Mouse (Mus musculus): ENCODE measurements around the gene Me1. TPM values are rescaled to one million over a fixed set of nuclear protein-coding genes. Genes with fewer than 3 reads are reported as not detected.

Gene Me1
- polyA plus RNA-seq, 1 experiment, result 51.2 TPM

DNA sequence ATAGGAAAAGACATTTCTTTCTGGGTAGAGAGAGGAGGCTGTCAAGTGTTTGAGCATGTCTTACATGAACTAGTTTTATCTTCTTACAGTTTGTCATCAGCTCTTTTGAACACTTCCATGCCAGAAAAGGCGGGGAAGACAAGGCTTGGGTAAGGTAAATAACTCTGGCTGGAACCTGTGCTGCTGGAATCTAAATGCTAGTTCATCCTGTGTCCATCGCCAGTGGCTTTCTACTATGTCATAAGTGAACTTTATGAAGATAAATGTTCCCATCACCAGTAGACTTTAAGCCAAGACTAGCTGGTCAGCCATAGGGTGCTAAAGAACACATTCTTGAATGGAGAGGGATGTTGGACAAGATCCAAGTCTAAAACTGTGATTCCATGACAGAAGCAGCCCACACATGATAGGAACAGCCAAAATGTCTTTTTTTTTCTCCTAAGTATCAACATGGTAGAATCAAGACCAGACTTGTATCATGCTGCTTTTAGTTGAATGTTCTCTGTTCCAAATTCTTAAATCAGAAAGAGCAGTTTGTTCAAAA lies 14.4 kb upstream of the Me1 start:
- DNase-seq (ENCODE audit: extremely low spot score in 1 of 2, low spot score in 1 of 2), result peak in 1 of 2 experiments; percentile 38

- DNase-seq (ENCODE audit: extremely low spot score in 1 of 2, low spot score in 1 of 2), result no peak
Observed at GRCm38 (mm10) chr9:86708921-86709320, 13.2 kb upstream of the Me1 start.

DNA sequence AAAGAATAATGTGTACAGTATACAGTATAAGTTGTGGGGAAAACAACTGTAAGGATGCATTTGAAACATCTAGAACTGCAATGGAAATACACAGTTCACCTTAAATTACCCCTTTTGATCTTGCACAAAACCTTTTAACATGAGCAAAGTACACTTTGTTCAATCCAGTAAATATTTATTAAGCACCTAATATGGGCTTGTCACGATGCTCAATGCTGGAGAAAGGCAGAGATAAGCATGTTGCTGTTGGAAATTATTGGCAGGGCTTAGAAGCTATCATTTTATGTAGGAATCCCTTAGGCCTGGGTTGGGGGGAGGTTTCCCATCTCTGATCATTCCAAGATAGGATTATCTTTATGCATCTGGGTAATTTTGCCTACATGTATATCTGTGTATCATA lies 11.7 kb upstream of the Me1 start:
- no peak for DNase-seq (ENCODE audit: extremely low spot score in 1 of 2, low spot score in 1 of 2)

DNA sequence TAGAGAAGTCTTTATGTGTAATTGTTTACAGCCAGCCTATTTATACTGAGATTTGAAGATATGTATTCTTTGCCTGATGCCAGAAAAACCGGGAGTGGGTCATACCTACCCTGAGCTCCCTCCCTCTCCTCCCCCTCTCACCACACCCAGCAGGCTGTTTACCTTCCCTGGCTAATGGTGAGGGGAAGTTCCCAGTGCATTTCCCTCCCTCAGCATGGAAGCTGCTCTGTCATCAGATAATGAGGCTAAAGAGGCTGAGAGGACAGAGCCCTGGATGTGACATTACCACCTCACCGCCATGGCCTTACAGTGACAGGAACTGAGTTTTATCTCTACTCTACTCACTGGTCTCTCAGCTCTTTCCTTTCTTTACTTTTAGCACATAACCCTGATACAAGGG lies 6.1 kb upstream of the Me1 start:
- no peak for DNase-seq (ENCODE audit: extremely low spot score in 1 of 2, low spot score in 1 of 2)

DNA sequence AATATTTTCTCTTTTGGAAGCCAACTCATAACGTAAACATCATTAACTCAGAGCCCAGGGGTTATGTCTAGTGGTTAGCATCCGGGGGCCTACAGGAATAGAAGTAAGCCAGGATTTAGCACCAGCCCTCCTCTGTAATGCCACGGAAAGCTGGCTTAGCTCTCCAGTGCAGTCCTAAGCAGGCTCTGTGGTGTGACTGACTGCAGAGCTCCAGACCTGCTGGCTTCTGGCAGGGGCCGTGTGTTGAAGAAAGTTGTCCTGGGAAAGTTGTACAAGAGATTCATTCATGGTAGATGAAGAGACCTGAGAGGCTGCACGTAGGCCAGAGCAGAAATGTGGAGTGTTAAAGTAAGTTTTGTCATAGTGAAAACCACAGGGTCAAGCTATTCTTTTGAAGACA lies 5.5 kb upstream of the Me1 start:
- no peak for DNase-seq (ENCODE audit: extremely low spot score in 1 of 2, low spot score in 1 of 2)

DNA sequence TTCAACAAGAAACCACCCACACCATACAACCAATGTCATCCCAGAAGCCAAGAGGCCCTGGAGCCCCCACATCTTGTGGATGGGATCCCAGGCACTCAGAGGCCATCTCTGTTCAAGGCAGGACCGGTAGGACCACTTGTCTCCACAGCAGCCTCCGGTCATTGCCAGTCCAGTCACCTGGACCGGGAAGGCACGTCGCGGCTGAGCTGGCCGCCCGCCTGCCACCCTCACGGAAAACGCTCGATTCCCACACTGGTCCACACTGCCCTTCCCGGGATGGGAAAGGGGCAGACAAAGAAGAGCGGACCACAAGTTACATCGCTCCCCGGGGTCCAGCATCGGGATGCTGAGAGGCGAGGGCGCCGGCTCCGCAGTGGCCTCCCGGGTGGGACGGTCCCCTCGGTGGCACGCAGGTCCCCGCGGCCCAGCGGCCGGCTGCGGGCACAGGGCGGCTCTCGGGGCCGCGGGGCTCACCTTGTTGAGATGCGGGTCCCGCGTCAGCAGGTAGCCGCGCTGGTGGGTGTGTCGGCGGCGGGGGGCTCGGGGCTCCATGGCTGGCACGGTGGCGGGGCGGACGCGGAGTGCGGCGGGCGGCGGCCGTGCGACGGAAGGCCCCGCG lies 445 bp downstream of the Me1 start:
- DNase-seq (ENCODE audit: extremely low spot score in 1 of 2, low spot score in 1 of 2), result peak in 1 of 2 experiments; percentile 26

- DNase-seq (ENCODE audit: extremely low spot score in 1 of 2, low spot score in 1 of 2), result no peak
Observed at GRCm38 (mm10) chr9:86694644-86695043, 1.1 kb downstream of the Me1 start.

DNA sequence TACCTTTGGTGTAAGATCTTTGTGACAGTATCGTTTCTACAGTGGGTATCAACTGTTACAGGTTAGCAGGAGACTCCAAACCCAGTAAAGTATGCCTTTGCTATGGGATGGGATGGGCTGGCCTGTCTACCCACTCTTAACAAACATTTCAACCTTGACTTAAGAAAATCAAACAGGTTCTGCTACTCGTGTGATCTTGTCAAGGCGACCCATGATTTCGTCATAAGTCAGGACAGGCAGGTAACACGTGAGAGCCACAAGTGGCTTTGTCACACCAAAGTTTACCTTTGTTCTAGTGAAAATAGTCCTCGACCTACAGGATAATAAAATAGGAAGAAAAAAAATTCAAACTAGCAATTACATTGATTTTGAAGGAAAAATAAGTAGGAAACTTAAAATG lies 1.8 kb downstream of the Me1 start:
- no peak for DNase-seq (ENCODE audit: extremely low spot score in 1 of 2, low spot score in 1 of 2)

DNA sequence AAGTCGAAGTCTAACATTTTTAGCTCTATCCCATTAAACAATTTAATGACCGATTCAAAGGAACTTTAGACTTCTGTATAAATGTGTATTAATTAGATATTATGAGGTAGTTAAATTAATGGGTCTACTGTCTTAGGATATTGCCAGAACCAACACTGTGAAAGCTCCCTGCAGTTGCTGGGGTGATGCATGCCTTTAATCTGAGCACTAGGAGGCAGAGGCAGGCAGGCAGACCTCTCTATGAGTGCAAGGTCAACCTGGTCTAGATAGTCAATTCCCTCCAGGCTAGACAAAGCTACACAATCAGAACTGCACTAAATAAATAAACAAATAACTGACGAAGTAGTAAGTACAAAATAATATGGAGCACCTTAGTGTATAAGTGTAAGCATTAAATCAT lies 3.1 kb downstream of the Me1 start:
- no peak for DNase-seq (ENCODE audit: extremely low spot score in 1 of 2, low spot score in 1 of 2)

- no peak for DNase-seq (ENCODE audit: extremely low spot score in 1 of 2, low spot score in 1 of 2)
Observed at GRCm38 (mm10) chr9:86692251-86692650, 3.5 kb downstream of the Me1 start.

- no peak for DNase-seq (ENCODE audit: extremely low spot score in 1 of 2, low spot score in 1 of 2)
Observed at GRCm38 (mm10) chr9:86691101-86691500, 4.7 kb downstream of the Me1 start.

GRCm38 (mm10) chr9:86683713-86684209 lies 12.0 kb downstream of the Me1 start:
- no peak for DNase-seq (ENCODE audit: extremely low spot score in 1 of 2, low spot score in 1 of 2)

- DNase-seq (ENCODE audit: extremely low spot score in 1 of 2, low spot score in 1 of 2), result peak in 1 of 2 experiments; percentile 44
Observed at GRCm38 (mm10) chr9:86682844-86683243, 12.9 kb downstream of the Me1 start.

- no peak for DNase-seq (ENCODE audit: extremely low spot score in 1 of 2, low spot score in 1 of 2)
Observed at GRCm38 (mm10) chr9:86682278-86682677, 13.5 kb downstream of the Me1 start.

DNA sequence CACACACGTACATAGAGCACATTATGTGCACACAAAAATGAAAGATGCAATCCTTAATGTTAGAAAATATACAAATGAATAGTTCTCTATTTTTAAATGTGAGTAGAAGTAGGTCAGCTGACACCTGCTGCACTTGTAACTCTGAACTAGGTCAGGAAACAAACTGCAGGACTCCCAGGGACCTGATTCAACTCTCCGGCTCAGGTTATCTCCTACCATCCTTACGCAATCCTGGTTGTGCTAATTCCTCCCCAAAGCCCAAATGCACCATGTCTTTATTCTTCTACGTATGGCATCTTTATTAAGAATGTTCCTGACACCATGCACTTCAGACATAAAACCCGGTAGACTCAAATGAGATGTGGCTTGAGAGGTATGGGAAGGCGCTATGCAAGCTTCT lies 15.3 kb downstream of the Me1 start:
- no peak for DNase-seq (ENCODE audit: extremely low spot score in 1 of 2, low spot score in 1 of 2)

- no peak for DNase-seq (ENCODE audit: extremely low spot score in 1 of 2, low spot score in 1 of 2)
Observed at GRCm38 (mm10) chr9:86679843-86680417, 15.8 kb downstream of the Me1 start.

DNA sequence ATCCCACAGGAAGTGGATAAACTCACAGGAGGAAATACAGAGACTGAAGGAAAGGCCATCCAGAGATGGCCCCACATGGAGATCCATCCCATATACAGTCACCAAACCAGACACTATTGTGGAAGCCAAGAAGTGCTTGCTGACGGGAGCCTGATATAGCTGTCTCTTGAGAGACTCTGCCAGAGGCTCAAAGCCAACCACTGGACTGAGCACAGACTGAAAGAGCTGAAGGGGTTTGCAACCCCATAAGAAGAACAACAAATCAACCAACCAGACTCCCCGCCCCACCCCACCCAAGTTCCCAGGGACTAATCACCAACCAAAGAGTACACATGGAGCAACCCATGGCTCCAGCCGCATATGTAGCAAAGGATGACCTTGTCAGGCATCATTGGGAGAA lies 19.5 kb downstream of the Me1 start:
- DNase-seq (ENCODE audit: extremely low spot score in 1 of 2, low spot score in 1 of 2), result no peak

GRCm38 (mm10) chr9:86675426-86675825 lies 20.3 kb downstream of the Me1 start:
- DNase-seq (ENCODE audit: extremely low spot score in 1 of 2, low spot score in 1 of 2), result no peak

DNA sequence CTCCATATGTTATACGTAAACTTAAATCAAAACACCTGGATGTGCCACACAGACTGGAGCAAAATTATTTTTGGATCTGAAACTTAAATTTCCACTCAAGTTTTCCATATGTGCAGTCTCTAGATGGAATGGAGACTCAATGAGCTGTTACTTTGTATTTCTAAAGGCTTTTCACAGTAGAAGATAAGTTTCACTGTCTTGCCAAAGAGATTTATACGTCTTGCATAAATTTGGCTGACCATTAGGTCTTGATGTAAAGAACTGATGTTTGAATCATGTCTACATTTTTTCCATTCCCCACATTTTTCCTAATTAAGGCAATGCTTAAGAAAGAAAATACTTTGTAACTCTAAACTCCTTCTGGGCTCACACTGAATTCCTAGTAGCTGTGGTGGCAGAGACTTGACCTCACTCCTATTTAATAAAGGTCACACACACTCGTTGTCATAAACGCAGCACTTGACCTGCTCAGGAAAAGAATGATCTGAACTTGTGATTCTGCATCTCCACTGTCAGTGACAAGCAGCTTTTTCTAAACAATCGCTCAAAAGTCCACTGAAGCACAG lies 22.8 kb downstream of the Me1 start:
- no peak for DNase-seq (ENCODE audit: extremely low spot score in 1 of 2, low spot score in 1 of 2)

GRCm38 (mm10) chr9:86668590-86669252 lies 27.0 kb downstream of the Me1 start:
- DNase-seq (ENCODE audit: extremely low spot score in 1 of 2, low spot score in 1 of 2), result no peak

GRCm38 (mm10) chr9:86667138-86667750 lies 28.5 kb downstream of the Me1 start:
- DNase-seq (ENCODE audit: extremely low spot score in 1 of 2, low spot score in 1 of 2), result no peak
